Mouse (Mus musculus) embryonic facial prominence, embryonic 11.5 days (tissue): ENCODE data around the gene Tmem41a. TPM values are rescaled to one million over a fixed set of nuclear protein-coding genes. Genes with fewer than 3 reads are reported as not detected.

ENCODE experiments used
- ATAC-seq: fragments of 200-750 bp; cut with Nextera tagmentation; replicated peaks from 2 replicates; pipeline ENCODE4 v1.8.0; 2017; ENCODE audit warnings: low read depth; ENCODE audit not compliant: insufficient number of reproducible peaks, low FRiP score, low TSS enrichment
- DNase-seq: peaks from one replicate; pipeline ENCODE4 v3.0.0-alpha.2; 2015; ENCODE audit warnings: low spot score
- H3K27ac ChIP-seq: fragments of 300-500 bp; sonication (generic); replicated peaks from 2 replicates; pipeline ENCODE4 v1.5.1; 2014; ENCODE audit warnings: mild to moderate bottlenecking, low read depth, low read length, control low read depth
- H3K27me3 ChIP-seq: fragments of 300-500 bp; sonication (generic); 2 replicates; pipeline ENCODE4 v1.6.1; 2014; ENCODE audit warnings: mild to moderate bottlenecking, low read length, moderate library complexity, mixed read lengths; ENCODE audit not compliant: control insufficient read depth, insufficient read depth
- H3K36me3 ChIP-seq: fragments of 300-500 bp; sonication (generic); replicated peaks from 2 replicates; pipeline ENCODE4 v1.6.1; 2014; ENCODE audit warnings: low read depth, mild to moderate bottlenecking, low read length, moderate library complexity, mixed read lengths; ENCODE audit not compliant: control insufficient read depth, insufficient read depth
- H3K4me1 ChIP-seq: fragments of 300-500 bp; sonication (generic); 2 replicates; pipeline ENCODE4 v1.6.1; 2014; ENCODE audit warnings: low read length, mixed read lengths; ENCODE audit not compliant: control insufficient read depth, insufficient read depth
- H3K4me2 ChIP-seq: fragments of 300-500 bp; sonication (generic); 2 replicates; pipeline ENCODE4 v1.6.1; 2014; ENCODE audit warnings: low read depth, mild to moderate bottlenecking, control low read depth, low read length, moderate library complexity
- H3K4me3 ChIP-seq: fragments of 300-500 bp; sonication (generic); 2 replicates; pipeline ENCODE4 v1.5.1; 2014; ENCODE audit warnings: low read depth, low read length, control low read depth
- H3K9ac ChIP-seq: fragments of 300-500 bp; sonication (generic); replicated peaks from 2 replicates; pipeline ENCODE4 v1.6.1; 2014; ENCODE audit warnings: mild to moderate bottlenecking, control low read depth, low read length
- H3K9me3 ChIP-seq: fragments of 300-500 bp; sonication (generic); replicated peaks from 2 replicates; pipeline ENCODE4 v1.6.1; 2016; ENCODE audit warnings: mild to moderate bottlenecking, low read length, inconsistent platforms, mixed read lengths; ENCODE audit not compliant: control insufficient read depth
- WGBS: fragments of 180-500 bp; shearing (Covaris S2); extraction: QIAGEN DNeasy Blood & Tissue Kit; methylation state at CpG from one replicate; pipeline ENCODE4 v1.1.7; 2014; 5-methylcytosine and 5-hydroxymethylcytosine counted together
- polyA plus RNA-seq: library from polyadenylated mRNA; unstranded; fragments of >200 nt; fragmentation: Nextera tagmentation; extraction: Ambion mirVana; gene quantifications from 2 replicates; pipeline ENCODE4 v1.2.1, GENCODE M21; 2014

The Tmem41a gene
- polyA plus RNA-seq, 1 experiment from 2014 or later = 37.5 TPM

DNA sequence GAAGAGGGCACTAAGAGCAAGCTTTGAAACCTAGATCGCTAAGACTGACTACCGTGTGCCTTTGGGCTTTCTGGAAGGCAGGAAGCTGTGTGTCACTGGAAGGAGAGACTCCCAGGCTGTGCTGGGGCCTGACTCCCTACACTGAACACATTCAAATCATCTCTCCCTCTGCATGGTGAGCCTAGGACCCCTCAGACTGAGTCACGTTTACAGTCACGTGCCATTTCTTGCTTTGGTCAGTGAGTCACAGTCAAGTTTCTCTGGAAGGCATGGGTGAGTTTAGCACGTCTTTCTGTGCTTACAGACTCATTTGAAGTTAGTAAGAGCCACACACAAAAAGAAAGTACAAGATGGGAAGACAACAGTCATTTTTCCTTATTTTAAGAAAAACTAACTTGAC lies 46.1 kb downstream of the Tmem41a start:
- no peak overlapping the region for H3K27ac ChIP-seq
- DNase-seq (no peak), ATAC-seq (no peak)
- H3K4me3 ChIP-seq = no peak overlapping the region
- WGBS = 59% methylated on average over 5 of the region's 5 CpGs
- no peak overlapping the region for H3K9ac ChIP-seq
- H3K27me3 ChIP-seq = no peaks in the 10 kb centered on the region
- H3K36me3 ChIP-seq = no peaks in the 10 kb centered on the region
- H3K4me2 ChIP-seq = no peak overlapping the region
- no peaks in the 10 kb centered on the region for H3K9me3 ChIP-seq
- H3K4me1 ChIP-seq = no peaks in the 10 kb centered on the region

DNA sequence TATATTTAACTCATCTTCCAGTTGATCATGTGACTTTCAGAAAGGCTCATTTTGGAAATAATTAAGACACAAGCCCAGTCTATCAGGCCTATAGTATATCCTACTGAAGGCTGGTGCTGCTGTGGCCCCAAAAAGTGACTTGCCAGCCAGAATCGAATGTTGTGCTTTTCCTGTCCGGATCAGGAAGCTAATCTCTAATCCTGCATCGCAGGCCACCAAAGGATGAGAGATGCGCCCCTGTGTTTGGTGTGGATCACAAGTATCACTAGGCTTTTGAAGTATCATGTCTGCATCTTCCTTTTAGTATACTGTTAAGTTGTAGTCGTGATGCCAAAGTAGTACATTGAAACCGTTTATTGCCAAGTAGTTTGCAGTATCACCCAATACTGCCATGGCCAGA lies 53.5 kb downstream of the Tmem41a start:
- DNase-seq (no peak), ATAC-seq (no peak)
- H3K27me3 ChIP-seq = no peaks in the 10 kb centered on the region
- H3K9me3 ChIP-seq = no peaks in the 10 kb centered on the region
- 96% methylated on average over 6 of the region's 6 CpGs for WGBS
- H3K4me3 ChIP-seq = no peak overlapping the region
- no peak overlapping the region for H3K9ac ChIP-seq
- no peak overlapping the region for H3K27ac ChIP-seq
- H3K36me3 ChIP-seq = no peaks in the 10 kb centered on the region
- H3K4me2 ChIP-seq = no peak overlapping the region
- H3K4me1 ChIP-seq = no peaks in the 10 kb centered on the region

DNA sequence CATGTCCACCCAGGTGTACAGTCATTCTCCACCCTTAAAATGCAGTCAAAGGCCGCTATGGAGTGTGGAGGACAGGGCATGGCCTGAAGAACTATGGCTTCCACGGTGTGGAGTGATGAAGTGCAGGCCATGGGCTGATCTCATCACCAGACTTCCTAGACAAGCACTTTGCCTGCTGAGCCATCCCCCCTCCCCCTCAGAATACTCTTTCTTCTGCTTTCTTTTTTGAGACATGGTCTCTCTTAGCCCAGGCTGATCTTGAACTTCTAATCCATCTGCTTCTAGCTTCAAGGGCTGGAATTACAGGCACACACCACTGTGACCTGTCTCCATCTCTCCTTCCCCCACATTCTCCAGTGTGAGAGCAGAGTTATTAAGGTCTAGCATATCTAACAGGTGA lies 59.8 kb downstream of the Tmem41a start:
- 92% methylated on average over 2 of the region's 2 CpGs for WGBS
- DNase-seq = no peak
- Histone ChIP-seq H3K27ac (no peak overlapping the region), H3K4me3 (no peak overlapping the region), H3K9me3 (no peaks in the 10 kb centered on the region), H3K4me1 (no peaks in the 10 kb centered on the region), H3K4me2 (no peak overlapping the region), H3K9ac (no peak overlapping the region), H3K36me3 (no peaks in the 10 kb centered on the region), H3K27me3 (no peaks in the 10 kb centered on the region)
- no peak for ATAC-seq

Other genes starting within 250 kb of the Tmem41a start
- 2.1 and 2.6 TPM in 2 replicates for gene Ehhadh, start 159.7 kb downstream of the Tmem41a start, polyA plus RNA-seq
- gene Map3k13, start 153.2 kb downstream of the Tmem41a start, polyA plus RNA-seq = 1.4 and 2.3 TPM in 2 replicates
- not detected in 2 replicates for gene Liph, start 48.1 kb upstream of the Tmem41a start, polyA plus RNA-seq
- gene Senp2, start 61.9 kb upstream of the Tmem41a start, polyA plus RNA-seq = 60.2 and 62.4 TPM in 2 replicates
- gene Igf2bp2, start 215.7 kb upstream of the Tmem41a start, polyA plus RNA-seq = 144 and 149 TPM in 2 replicates